Mouse (Mus musculus) liver, embryonic 13.5 days (tissue): ENCODE measurements at regions not wholly inside any gene's neighbourhood (a gene's known extent, or its start where the extent isn't known, plus 50 kb on each side); places are given as distances from the start of the nearest gene placed in this dataset.

Experiments
- ATAC-seq: fragments of 200-750 bp; cut with Nextera tagmentation; 2 replicates; pipeline ENCODE4 v1.8.0; 2017; ENCODE audit warnings: low read depth, mild to moderate bottlenecking, moderate number of reproducible peaks, moderate library complexity
- DNase-seq: peaks from one replicate; pipeline ENCODE4 v3.0.0; 2022
- H3K27ac ChIP-seq: fragments of 300-500 bp; sonication (generic); 2 replicates; pipeline ENCODE4 v1.5.1; 2015; ENCODE audit warnings: moderate library complexity, mild to moderate bottlenecking, inconsistent platforms
- H3K27me3 ChIP-seq: fragments of 300-500 bp; sonication (generic); 2 replicates; pipeline ENCODE4 v1.6.1; 2015; ENCODE audit warnings: mild to moderate bottlenecking, inconsistent platforms
- H3K36me3 ChIP-seq: fragments of 300-500 bp; sonication (generic); 2 replicates; pipeline ENCODE4 v1.6.1; 2015; ENCODE audit warnings: mild to moderate bottlenecking, inconsistent platforms
- H3K4me1 ChIP-seq: fragments of 300-500 bp; sonication (generic); replicated peaks from 2 replicates; pipeline ENCODE4 v1.6.1; 2015; ENCODE audit warnings: inconsistent platforms
- H3K4me2 ChIP-seq: fragments of 300-500 bp; sonication (generic); 2 replicates; pipeline ENCODE4 v1.6.1; 2015; ENCODE audit warnings: inconsistent platforms, mild to moderate bottlenecking, moderate library complexity
- H3K4me3 ChIP-seq: fragments of 300-500 bp; sonication (generic); replicated peaks from 2 replicates; pipeline ENCODE4 v1.5.1; 2015; ENCODE audit warnings: mild to moderate bottlenecking, inconsistent platforms
- H3K9ac ChIP-seq: fragments of 300-500 bp; sonication (generic); 2 replicates; pipeline ENCODE4 v1.6.1; 2015; ENCODE audit warnings: mild to moderate bottlenecking, inconsistent platforms
- H3K9me3 ChIP-seq: fragments of 300-500 bp; sonication (generic); replicated peaks from 2 replicates; pipeline ENCODE4 v1.6.1; 2016; ENCODE audit warnings: inconsistent platforms
- WGBS: fragments of 180-500 bp; shearing (Covaris S2); methylation state at CpG from one replicate; pipeline ENCODE4 v1.1.7; 2015; ENCODE audit not compliant: insufficient replicate concordance; 5-methylcytosine and 5-hydroxymethylcytosine counted together

- H3K27me3 ChIP-seq = no peaks in the 10 kb centered on the region
- 77% methylated on average over 22 of the region's 22 CpGs for WGBS
- no peak for ATAC-seq
These were observed 82.7 kb downstream of the Uncx start for GRCm38 (mm10) chr5:139625871-139626460.

GRCm38 (mm10) chr5:139627552-139627951, 84.3 kb downstream of the Uncx start:
- H3K4me1 ChIP-seq = no peaks in the 10 kb centered on the region
- H3K9me3 ChIP-seq = no peaks in the 10 kb centered on the region
- H3K9ac ChIP-seq = no peak overlapping the region
- 63% methylated on average over 1 of the region's 1 CpGs for whole genome bisulfite sequencing
- DNase-seq (no peak), ATAC-seq (no peak)
- no peaks in the 10 kb centered on the region for H3K36me3 ChIP-seq
- H3K27ac ChIP-seq = no peak overlapping the region
- no peak overlapping the region for H3K4me2 ChIP-seq
- H3K4me3 ChIP-seq = no peak overlapping the region
- no peaks in the 10 kb centered on the region for H3K27me3 ChIP-seq

More at GRCm38 (mm10) chr5:139625871-139626460, 82.7 kb downstream of the Uncx start:
- H3K9me3 ChIP-seq = no peaks in the 10 kb centered on the region
- no peak for DNase-seq
- H3K9ac ChIP-seq = no peak overlapping the region
- H3K4me3 ChIP-seq = no peak overlapping the region
- no peak overlapping the region for H3K4me2 ChIP-seq
- no peaks in the 10 kb centered on the region for H3K36me3 ChIP-seq
- H3K27ac ChIP-seq = no peak overlapping the region
- H3K4me1 ChIP-seq = no peaks in the 10 kb centered on the region

GRCm38 (mm10) chr5:139637028-139637427, 93.7 kb downstream of the Uncx start:
- Histone ChIP-seq H3K4me1 (no peaks in the 10 kb centered on the region), H3K27ac (no peak overlapping the region), H3K36me3 (no peaks in the 10 kb centered on the region), H3K4me3 (no peak overlapping the region), H3K9ac (no peak overlapping the region), H3K9me3 (no peaks in the 10 kb centered on the region), H3K27me3 (no peaks in the 10 kb centered on the region), H3K4me2 (no peak overlapping the region)
- 70% methylated on average over 2 of the region's 2 CpGs for WGBS
- ATAC-seq (no peak), DNase-seq (no peak)

- Histone ChIP-seq H3K27ac (no peak overlapping the region), H3K27me3 (no peaks in the 10 kb centered on the region), H3K36me3 (no peaks in the 10 kb centered on the region), H3K9me3 (no peaks in the 10 kb centered on the region), H3K4me1 (no peaks in the 10 kb centered on the region), H3K9ac (no peak overlapping the region), H3K4me3 (no peak overlapping the region), H3K4me2 (no peak overlapping the region)
- DNase-seq (no peak), ATAC-seq (no peak)
- 58% methylated on average over 16 of the region's 16 CpGs for WGBS
These were observed 95.2 kb downstream of the Micall2 start for GRCm38 (mm10) chr5:139640652-139641612.

DNA sequence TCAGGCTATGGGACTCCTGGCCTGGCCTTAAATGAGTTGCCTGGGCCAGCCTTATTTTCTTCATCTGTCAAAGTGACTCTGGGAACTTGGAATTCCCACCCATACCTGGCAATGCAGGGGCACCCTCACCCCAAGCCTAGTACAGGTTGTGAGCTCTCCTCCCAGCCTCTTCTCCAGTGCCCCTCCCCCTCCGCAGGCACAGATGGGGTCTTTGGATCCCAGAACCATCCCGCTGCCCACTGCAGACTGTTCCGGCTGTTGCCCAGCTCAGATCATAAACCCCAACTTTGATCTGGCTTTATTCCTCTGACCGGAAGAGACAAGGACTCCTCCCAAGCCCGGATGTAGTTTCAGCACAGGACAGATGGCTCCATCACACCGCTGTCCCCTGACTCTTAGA, 91.3 kb downstream of the Micall2 start:
- H3K4me3 ChIP-seq = no peak overlapping the region
- WGBS = 73% methylated on average over 6 of the region's 6 CpGs
- DNase-seq (no peak), ATAC-seq (no peak)
- H3K4me1 ChIP-seq = no peaks in the 10 kb centered on the region
- H3K27ac ChIP-seq = no peak overlapping the region
- H3K9ac ChIP-seq = no peak overlapping the region
- H3K9me3 ChIP-seq = no peaks in the 10 kb centered on the region
- no peaks in the 10 kb centered on the region for H3K36me3 ChIP-seq
- H3K27me3 ChIP-seq = no peaks in the 10 kb centered on the region
- H3K4me2 ChIP-seq = no peak overlapping the region

DNA sequence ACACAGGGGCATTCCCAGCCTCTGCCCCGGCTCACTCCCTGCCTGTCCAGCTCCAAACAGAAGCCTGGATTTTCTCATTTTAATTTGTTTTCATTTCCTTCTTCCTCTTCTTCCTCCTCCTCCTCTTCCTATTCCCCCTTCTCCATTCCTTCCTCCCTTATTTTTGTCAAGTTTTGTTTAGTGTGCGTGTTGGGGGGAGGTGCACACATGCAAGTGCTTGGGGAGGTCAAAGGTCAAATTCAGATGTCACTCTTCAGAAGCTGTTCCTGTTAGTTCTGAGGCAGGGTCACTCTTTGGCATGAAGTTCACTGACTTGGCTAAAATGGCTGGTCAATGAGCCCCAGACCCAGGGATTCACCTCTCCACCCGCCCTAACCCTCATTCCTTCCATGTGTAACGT, 85.1 kb downstream of the Micall2 start:
- Histone ChIP-seq H3K9me3 (no peaks in the 10 kb centered on the region), H3K4me2 (no peak overlapping the region), H3K27me3 (0 out of 2 replicates have a peak, but pooled peaks cover 4% of the 10 kb centered on the region), H3K27ac (no peak overlapping the region), H3K4me1 (no peaks in the 10 kb centered on the region), H3K4me3 (no peak overlapping the region), H3K36me3 (no peaks in the 10 kb centered on the region), H3K9ac (no peak overlapping the region)
- no peak for DNase-seq
- no peak for ATAC-seq
- WGBS = 46% methylated on average over 4 of the region's 4 CpGs
